Mouse (Mus musculus) CH12.LX (cell line): ENCODE results near the gene Pla2g5. TPM values are rescaled to one million over a fixed set of nuclear protein-coding genes. Genes with fewer than 3 reads are reported as not detected.
A peak's percentile ranks its signal among the peaks of the same experiment; 100 is the strongest.

Source experiments
- DNase-seq: peaks from one replicate; pipeline ENCODE4 v3.0.0-alpha.2; 2013; ENCODE audit errors: extremely low read depth
- H3K27ac ChIP-seq: 2 replicates; pipeline ENCODE4 v1.5.1; 2012; ENCODE audit warnings: low read depth, mild to moderate bottlenecking, control low read depth, moderate library complexity; ENCODE audit not compliant: insufficient read depth
- H3K27me3 ChIP-seq: replicated peaks from 2 replicates; pipeline ENCODE3; 2012; ENCODE audit warnings: inconsistent platforms
- H3K36me3 ChIP-seq, 2 experiments: replicated peaks in 1 of 2; 2 replicates each; pipeline versions ENCODE3 to v1.6.1; 2012; ENCODE audit warnings: inconsistent platforms in 1 of 2, low read length in 1 of 2, mild to moderate bottlenecking in 1 of 2, mixed read lengths in 1 of 2, moderate library complexity in 1 of 2; ENCODE audit not compliant: control insufficient read depth in 1 of 2, insufficient read depth in 1 of 2
- H3K4me1 ChIP-seq, 2 experiments: 2 replicates each; pipeline ENCODE4 v1.6.1; 2012; ENCODE audit warnings: inconsistent platforms in 1 of 2, moderate library complexity in 1 of 2; ENCODE audit not compliant: insufficient read depth in 2 of 2, control insufficient read depth in 1 of 2
- H3K4me2 ChIP-seq: 2 replicates; pipeline ENCODE4 v1.6.1; 2012; ENCODE audit warnings: low read depth, mild to moderate bottlenecking, control low read depth; ENCODE audit not compliant: poor library complexity, insufficient read depth, severe bottlenecking
- H3K4me3 ChIP-seq, 3 experiments: fragments of 150-350 bp in 1 of 3; sonication (generic) in 1 of 3; replicated peaks in 1 of 3; 2 replicates each; pipeline versions ENCODE3 to v1.5.1; 2011 to 2012; ENCODE audit warnings: low read depth in 2 of 3, low read length in 2 of 3, mild to moderate bottlenecking in 2 of 3, moderate library complexity in 2 of 3, control low read depth in 1 of 3, improper control_type of control experiment in 1 of 3, inconsistent platforms in 1 of 3, mixed read lengths in 1 of 3; ENCODE audit not compliant: poor library complexity in 1 of 3
- H3K79me2 ChIP-seq: replicated peaks from 2 replicates; pipeline ENCODE4 v1.6.1; 2012; ENCODE audit warnings: mild to moderate bottlenecking, moderate library complexity; ENCODE audit not compliant: control insufficient read depth, poor library complexity, insufficient read depth, severe bottlenecking; ENCODE audit errors: extremely low read depth
- H3K9ac ChIP-seq: 2 replicates; pipeline ENCODE4 v1.6.1; 2012; ENCODE audit warnings: low read depth, mild to moderate bottlenecking, control low read depth, moderate library complexity; ENCODE audit not compliant: insufficient read depth
- H3K9me3 ChIP-seq: replicated peaks from 2 replicates; pipeline ENCODE3; 2012; ENCODE audit warnings: low read length, inconsistent platforms, mixed read lengths
- CHD2 ChIP-seq: IDR thresholded peaks from 2 replicates; pipeline ENCODE4 v1.6.1; 2011; ENCODE audit warnings: low read length, improper control_type of control experiment
- CTCF ChIP-seq, 2 experiments: IDR thresholded peaks in 1 of 2; conservative IDR thresholded peaks in 1 of 2; 2 replicates each; pipeline ENCODE4 v1.5.1; 2011 to 2012; ENCODE audit warnings: low read depth in 2 of 2, low read length in 2 of 2, improper control_type of control experiment in 1 of 2, inconsistent platforms in 1 of 2, mild to moderate bottlenecking in 1 of 2, moderate library complexity in 1 of 2
- ELF1 ChIP-seq: IDR thresholded peaks from 2 replicates; pipeline ENCODE4 v1.6.1; 2014; ENCODE audit warnings: low read depth, mild to moderate bottlenecking, inconsistent platforms, low read length, improper control_type of control experiment
- ETS1 ChIP-seq: conservative IDR thresholded peaks from 2 replicates; pipeline ENCODE4 v1.6.1; 2012; ENCODE audit warnings: low read depth, mild to moderate bottlenecking, inconsistent platforms, low read length, improper control_type of control experiment, moderate library complexity
- GABPA ChIP-seq: IDR thresholded peaks from 2 replicates; pipeline ENCODE4 v1.6.1; 2012; ENCODE audit warnings: low read depth, low read length, improper control_type of control experiment, inconsistent platforms; ENCODE audit not compliant: insufficient replicate concordance
- JUN ChIP-seq: IDR thresholded peaks from 2 replicates; pipeline ENCODE4 v1.6.1; 2011; ENCODE audit warnings: low read depth, mild to moderate bottlenecking, low read length, improper control_type of control experiment, moderate library complexity; ENCODE audit not compliant: insufficient read depth
- NELFE ChIP-seq: IDR thresholded peaks from 2 replicates; pipeline ENCODE4 v1.6.1; 2011; ENCODE audit warnings: low read depth, low read length, improper control_type of control experiment
- NRF1 ChIP-seq: IDR thresholded peaks from 2 replicates; pipeline ENCODE4 v1.6.1; 2014; ENCODE audit warnings: low read depth, mild to moderate bottlenecking, inconsistent platforms, low read length, improper control_type of control experiment, moderate library complexity
- POLR2A ChIP-seq: IDR thresholded peaks from 2 replicates; pipeline ENCODE4 v1.6.1; 2011; ENCODE audit warnings: low read depth, mild to moderate bottlenecking, improper control_type of control experiment, low read length
- UBTF ChIP-seq: IDR thresholded peaks from 2 replicates; pipeline ENCODE4 v1.6.1; 2012; ENCODE audit warnings: low read depth, mild to moderate bottlenecking, inconsistent platforms, low read length, improper control_type of control experiment, moderate library complexity
- ZKSCAN1 ChIP-seq: IDR thresholded peaks from 2 replicates; pipeline ENCODE4 v1.6.1; 2012; ENCODE audit warnings: low read depth, inconsistent platforms, low read length, improper control_type of control experiment, borderline replicate concordance
- ZMIZ1 ChIP-seq: IDR thresholded peaks from 2 replicates; pipeline ENCODE4 v1.6.1; 2012; ENCODE audit warnings: low read depth, mild to moderate bottlenecking, inconsistent platforms, low read length, improper control_type of control experiment
- ZNF384 ChIP-seq: IDR thresholded peaks from 2 replicates; pipeline ENCODE4 v1.6.1; 2012; ENCODE audit warnings: low read depth, low read length, improper control_type of control experiment, inconsistent platforms
- dilution Hi-C: fragments of 300-500 bp; cut with MboI; formaldehyde crosslinking; loops from 2 replicates; pipeline ENCODE4 v1.14.3; 2020; ENCODE audit warnings: low sequenced_read_pairs; ENCODE audit not compliant: extremely low pct_unique_long_range_greater_than_20kb, extremely low pct_ligation_motif_present
- in situ Hi-C: fragments of 300-500 bp; cut with MboI; formaldehyde crosslinking; loops from 3 replicates; pipeline ENCODE4 v1.14.3; 2019; ENCODE audit warnings: low sequenced_read_pairs, low pct_ligation_motif_present, low pct_unique_long_range_greater_than_20kb, mixed read lengths
- polyA plus RNA-seq: library from polyadenylated mRNA; unstranded; fragments of >175 nt; gene quantifications from 2 replicates; pipeline ENCODE4 v1.2.1, GENCODE M21; 2012; ENCODE audit warnings: low read depth; ENCODE audit not compliant: insufficient read length
- total RNA-seq, 2 experiments: library from RNA; depleted of rRNA; stranded (reverse); fragments of 300-350 nt in 1 of 2; fragments of >200 nt in 1 of 2; gene quantifications; 2 replicates each; pipeline ENCODE4 v1.2.3; 2012 to 2014

Pla2g5 gene
- total and polyA plus RNA-seq, 3 experiments, result 0.53 to 0.68 TPM; not detected in 1

GRCm38 (mm10) chr4:138785721-138786120 is 77.6 kb downstream of the Pla2g5 start:
- Histone ChIP-seq H3K79me2 (no peaks in the 10 kb centered on the region), H3K36me3 (no peaks in the 10 kb centered on the region), H3K4me3 (no peak overlapping the region), H3K27ac (no peak overlapping the region), H3K4me1 (0 out of 4 replicates have a peak, but pooled peaks cover 0 to 3% of the 10 kb centered on the region in 2 experiments), H3K27me3 (peaks cover 74% of the 10 kb centered on the region), H3K9me3 (no peaks in the 10 kb centered on the region), H3K9ac (no peak overlapping the region), H3K4me2 (no peak overlapping the region)
- TF ChIP-seq ZNF384 (no peak), CTCF (conservative IDR thresholded peaks at IDR 0.05 in 1 of 2, IDR thresholded peaks at IDR 0.05 in 1 of 2; ENCODE audit: low read depth in 2 of 2, low read length in 2 of 2) (peak in 1 of 2 experiments; percentile 34; a peak in 2 of 4 replicates), ZMIZ1 (no peak)
- no peak for DNase-seq
- in situ Hi-C loops, result loop anchor here (5.0 kb wide), 1 partner anchor 38 kb away; no protein-coding TSS in a partner anchor
- dilution Hi-C loops, result no loop called here

GRCm38 (mm10) chr4:138782098-138782497 is 81.2 kb downstream of the Pla2g5 start:
- Histone ChIP-seq H3K9me3 (no peaks in the 10 kb centered on the region), H3K79me2 (no peaks in the 10 kb centered on the region), H3K4me1 (0 out of 4 replicates have a peak, but pooled peaks cover 0 to 3% of the 10 kb centered on the region in 2 experiments), H3K27me3 (peaks cover 78% of the 10 kb centered on the region), H3K9ac (no peak overlapping the region), H3K4me2 (no peak overlapping the region), H3K27ac (no peak overlapping the region), H3K36me3 (no peaks in the 10 kb centered on the region), H3K4me3 (no peak overlapping the region)
- TF ChIP-seq JUN (no peak), ZKSCAN1 (no peak), ZNF384 (no peak), UBTF (no peak), NRF1 (no peak), GABPA (no peak), NELFE (no peak)
- dilution Hi-C loops (no loop called here), in situ Hi-C loops (no loop called here)
- no peak for DNase-seq

- in situ Hi-C loops (no loop called here), dilution Hi-C loops (no loop called here)
- no peak overlapping the region for H3K9ac ChIP-seq
- H3K79me2 ChIP-seq, result no peaks in the 10 kb centered on the region
- H3K4me3 ChIP-seq, result no peak overlapping the region
- H3K27me3 ChIP-seq, result peaks cover 84% of the 10 kb centered on the region
- no peaks in the 10 kb centered on the region for H3K9me3 ChIP-seq
- no peaks in the 10 kb centered on the region for H3K4me1 ChIP-seq
- H3K27ac ChIP-seq, result no peak overlapping the region
- H3K36me3 ChIP-seq, result no peaks in the 10 kb centered on the region
- TF ChIP-seq ETS1, result no peak
- TF ChIP-seq POLR2A, result no peak
- no peak for TF ChIP-seq CHD2
- TF ChIP-seq ELF1, result no peak
- TF ChIP-seq NRF1, result no peak
- TF ChIP-seq NELFE, result no peak
- no peak overlapping the region for H3K4me2 ChIP-seq
- DNase-seq, result no peak
Observed at GRCm38 (mm10) chr4:138780300-138780699, 83.0 kb downstream of the Pla2g5 start.
